Mouse (Mus musculus) limb, embryonic 14.5 days (tissue): Measurements from ENCODE around the gene Mypop. TPM values are rescaled to one million over a fixed set of nuclear protein-coding genes. Genes with fewer than 3 reads are reported as not detected.

Experiments used
- ATAC-seq: fragments of 200-750 bp; cut with Nextera tagmentation; 2 replicates; pipeline ENCODE4 v1.8.0; 2017; ENCODE audit warnings: low read depth, moderate number of reproducible peaks, moderate TSS enrichment; ENCODE audit not compliant: low FRiP score
- DNase-seq: peaks from one replicate; pipeline ENCODE4 v3.0.0-alpha.2; 2015; ENCODE audit warnings: low spot score
- H3K27ac ChIP-seq: fragments of 300-500 bp; sonication (generic); replicated peaks from 2 replicates; pipeline ENCODE4 v1.5.1; 2014; ENCODE audit warnings: low read depth, mild to moderate bottlenecking, low read length, moderate library complexity, mixed read lengths
- H3K27me3 ChIP-seq: fragments of 300-500 bp; sonication (generic); 2 replicates; pipeline ENCODE4 v1.6.1; 2014; ENCODE audit warnings: low read length, mixed read lengths; ENCODE audit not compliant: control insufficient read depth, insufficient read depth
- H3K36me3 ChIP-seq: fragments of 300-500 bp; sonication (generic); 2 replicates; pipeline ENCODE4 v1.6.1; 2014; ENCODE audit warnings: mild to moderate bottlenecking, low read length, moderate library complexity, mixed read lengths; ENCODE audit not compliant: control insufficient read depth, insufficient read depth
- H3K4me1 ChIP-seq: fragments of 300-500 bp; sonication (generic); 2 replicates; pipeline ENCODE4 v1.6.1; 2014; ENCODE audit warnings: antibody characterized with exemption, low read length, mixed read lengths; ENCODE audit not compliant: control insufficient read depth, insufficient read depth
- H3K4me2 ChIP-seq: fragments of 300-500 bp; sonication (generic); replicated peaks from 2 replicates; pipeline ENCODE4 v1.6.1; 2014; ENCODE audit warnings: low read depth, mild to moderate bottlenecking, low read length, moderate library complexity; ENCODE audit not compliant: severe bottlenecking
- H3K4me3 ChIP-seq: fragments of 300-500 bp; sonication (generic); replicated peaks from 2 replicates; pipeline ENCODE4 v1.5.1; 2014; ENCODE audit warnings: low read length
- H3K9ac ChIP-seq: fragments of 300-500 bp; sonication (generic); 2 replicates; pipeline ENCODE4 v1.6.1; 2014; ENCODE audit warnings: mild to moderate bottlenecking, low read depth, low read length, moderate library complexity; ENCODE audit not compliant: severe bottlenecking
- H3K9me3 ChIP-seq: fragments of 300-500 bp; sonication (generic); 2 replicates; pipeline ENCODE4 v1.6.1; 2016; ENCODE audit warnings: low read length; ENCODE audit not compliant: control insufficient read depth
- POLR2A ChIP-seq: fragments of 200-500 bp; IDR thresholded peaks from 2 replicates; pipeline ENCODE4 v1.8.0; 2012; ENCODE audit warnings: inconsistent platforms, mild to moderate bottlenecking, moderate library complexity, borderline replicate concordance; ENCODE audit not compliant: insufficient read depth, insufficient read length; ENCODE audit errors: extremely low read depth
- WGBS: fragments of 180-500 bp; shearing (Covaris S2); extraction: QIAGEN DNeasy Blood & Tissue Kit; methylation state at CpG from one replicate; pipeline ENCODE4 v1.1.7; 2014; 5-methylcytosine and 5-hydroxymethylcytosine counted together
- polyA plus RNA-seq, 2 experiments: library from polyadenylated mRNA; depleted of rRNA in 1 of 2; stranded (reverse) in 1 of 2; unstranded in 1 of 2; fragments of >200 nt; fragmentation: Nextera tagmentation in 1 of 2; extraction: Ambion mirVana in 1 of 2; gene quantifications; 2 replicates each; pipeline versions ENCODE4 v1.2.1 to v1.2.3; 2012 to 2014

Gene Mypop
- polyA plus RNA-seq, 2 experiments, result 5.7 to 13.6 TPM

GRCm38 (mm10) chr7:19048006-19048527 is 57.0 kb downstream of the Mypop start:
- H3K27ac ChIP-seq, result no peak overlapping the region
- ATAC-seq (no peak), DNase-seq (no peak)
- H3K4me1 ChIP-seq, result no peaks in the 10 kb centered on the region
- H3K9me3 ChIP-seq, result no peaks in the 10 kb centered on the region
- WGBS, result 87% methylated on average over 12 of the region's 14 CpGs
- peaks cover 96% of the 10 kb centered on the region for H3K36me3 ChIP-seq
- no peaks in the 10 kb centered on the region for H3K27me3 ChIP-seq
- H3K4me2 ChIP-seq, result no peak overlapping the region
- H3K4me3 ChIP-seq, result no peak overlapping the region
- no peak for TF ChIP-seq POLR2A
- H3K9ac ChIP-seq, result no peak overlapping the region

DNA sequence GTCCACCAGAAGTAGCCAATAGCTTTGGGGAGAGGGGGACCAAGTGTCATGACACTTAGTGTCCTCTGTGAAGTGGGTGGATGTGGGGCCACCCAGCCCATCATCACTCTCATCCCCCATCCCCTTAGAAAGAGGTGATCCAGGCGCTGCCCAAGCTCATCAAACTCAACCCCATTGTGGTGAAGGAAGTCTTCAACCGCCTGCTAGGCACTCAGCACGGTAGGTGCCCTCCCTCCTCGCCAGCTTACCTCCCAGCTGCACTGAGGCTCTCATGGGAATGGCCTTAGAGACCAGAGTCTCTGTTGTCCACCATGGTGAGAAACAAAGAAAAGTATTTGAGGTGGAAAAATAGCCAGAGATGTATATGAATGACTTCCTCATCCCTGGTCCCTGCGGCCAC is 58.2 kb downstream of the Mypop start:
- TF ChIP-seq POLR2A, result no peak
- no peaks in the 10 kb centered on the region for H3K27me3 ChIP-seq
- DNase-seq (no peak), ATAC-seq (no peak)
- H3K9me3 ChIP-seq, result no peaks in the 10 kb centered on the region
- H3K36me3 ChIP-seq, result peaks cover 84% of the 10 kb centered on the region
- H3K27ac ChIP-seq, result no peak overlapping the region
- no peak overlapping the region for H3K4me2 ChIP-seq
- H3K4me3 ChIP-seq, result no peak overlapping the region
- no peaks in the 10 kb centered on the region for H3K4me1 ChIP-seq
- 86% methylated on average over 5 of the region's 5 CpGs for WGBS
- H3K9ac ChIP-seq, result no peak overlapping the region

DNA sequence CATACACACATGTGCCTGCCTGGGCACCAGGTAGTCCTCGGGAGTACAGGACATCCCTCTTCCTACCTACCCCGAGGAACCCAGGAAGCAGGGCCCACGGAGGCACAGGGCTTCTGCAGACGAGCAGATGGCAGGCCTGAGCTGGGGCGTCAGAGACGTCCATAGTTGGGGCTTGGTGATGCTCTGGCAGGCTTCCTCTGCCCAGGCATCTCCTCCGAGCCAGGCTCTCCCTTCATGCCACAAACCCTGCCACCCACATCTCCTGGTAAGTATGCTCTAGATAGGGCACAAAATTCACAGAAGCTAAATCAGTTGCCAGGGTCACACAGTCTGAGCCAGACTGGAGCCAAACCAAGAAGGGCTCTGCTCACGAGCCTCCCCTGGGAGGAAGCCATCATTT is 59.1 kb downstream of the Mypop start:
- Histone ChIP-seq H3K27ac (no peak overlapping the region), H3K36me3 (peaks cover 78% of the 10 kb centered on the region), H3K27me3 (no peaks in the 10 kb centered on the region), H3K4me3 (no peak overlapping the region), H3K9ac (no peak overlapping the region), H3K4me2 (no peak overlapping the region), H3K4me1 (no peaks in the 10 kb centered on the region), H3K9me3 (no peaks in the 10 kb centered on the region)
- ATAC-seq, result no peak
- no peak for TF ChIP-seq POLR2A
- no peak for DNase-seq
- 82% methylated on average over 8 of the region's 8 CpGs for WGBS

DNA sequence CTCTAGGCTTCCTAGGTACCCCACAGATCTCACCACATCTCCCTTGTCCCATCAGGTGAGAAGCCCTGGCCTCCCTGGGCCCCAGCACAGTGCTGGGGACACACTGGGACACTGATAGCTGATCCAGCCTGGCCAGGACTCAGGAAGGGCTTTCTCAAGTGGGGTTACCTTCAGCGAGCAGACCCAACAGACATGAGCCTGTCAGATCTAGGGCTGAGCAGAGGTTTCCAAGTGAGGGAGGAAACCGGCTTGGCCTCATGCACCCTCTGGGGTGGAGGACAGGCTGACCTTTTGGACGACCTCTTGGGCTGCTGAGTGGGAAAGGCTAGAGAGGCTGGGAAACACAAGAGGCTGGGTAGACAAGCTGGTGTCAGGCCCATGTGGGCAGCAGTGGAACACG is 60.1 kb downstream of the Mypop start:
- WGBS, result 82% methylated on average over 4 of the region's 4 CpGs
- Histone ChIP-seq H3K36me3 (peaks cover 68% of the 10 kb centered on the region), H3K9ac (no peak overlapping the region), H3K27ac (no peak overlapping the region), H3K4me2 (no peak overlapping the region), H3K9me3 (no peaks in the 10 kb centered on the region), H3K4me1 (no peaks in the 10 kb centered on the region), H3K27me3 (no peaks in the 10 kb centered on the region), H3K4me3 (no peak overlapping the region)
- no peak for TF ChIP-seq POLR2A
- ATAC-seq (no peak), DNase-seq (no peak)

Other genes starting within 250 kb of the Mypop start
- gene Psg19, start 192.7 kb upstream of the Mypop start, polyA plus RNA-seq (2012; rRNA removed), result 0.05 and 0.25 TPM in 2 replicates
- gene Psg19, start 192.7 kb upstream of the Mypop start, polyA plus RNA-seq (2014; fragmentation: Nextera tagmentation; extraction: Ambion mirVana), result not detected in 2 replicates
- 0.47 and 0.48 TPM in 2 replicates for gene Psg17, start 169.6 kb upstream of the Mypop start, polyA plus RNA-seq (2012; rRNA removed)
- not detected in 2 replicates for gene Psg17, start 169.6 kb upstream of the Mypop start, polyA plus RNA-seq (2014; fragmentation: Nextera tagmentation; extraction: Ambion mirVana)
- gene Mill2, start 151.3 kb upstream of the Mypop start, polyA plus RNA-seq (2012; rRNA removed), result 0.91 and 1.0 TPM in 2 replicates
- 0.21 TPM in 2 replicates for gene Mill2, start 151.3 kb upstream of the Mypop start, polyA plus RNA-seq (2014; fragmentation: Nextera tagmentation; extraction: Ambion mirVana)
- gene Pglyrp1, start 119.9 kb upstream of the Mypop start, polyA plus RNA-seq (2012; rRNA removed), result 0.60 and 1.9 TPM in 2 replicates
- 1.3 and 1.9 TPM in 2 replicates for gene Pglyrp1, start 119.9 kb upstream of the Mypop start, polyA plus RNA-seq (2014; fragmentation: Nextera tagmentation; extraction: Ambion mirVana)
- gene Ccdc61, start 80.8 kb upstream of the Mypop start, polyA plus RNA-seq (2012; rRNA removed), result 46.7 and 50.1 TPM in 2 replicates
- 23.9 and 29.0 TPM in 2 replicates for gene Ccdc61, start 80.8 kb upstream of the Mypop start, polyA plus RNA-seq (2014; fragmentation: Nextera tagmentation; extraction: Ambion mirVana)
- 1.3 TPM in 2 replicates for gene Nova2, start 65.4 kb upstream of the Mypop start, polyA plus RNA-seq (2012; rRNA removed)
- 0.37 and 0.57 TPM in 2 replicates for gene Nova2, start 65.4 kb upstream of the Mypop start, polyA plus RNA-seq (2014; fragmentation: Nextera tagmentation; extraction: Ambion mirVana)
- gene Nanos2, start 3.8 kb upstream of the Mypop start, polyA plus RNA-seq (2012; rRNA removed), result 0.06 TPM in 1 of 2 replicates, not detected in the other
- gene Nanos2, start 3.8 kb upstream of the Mypop start, polyA plus RNA-seq (2014; fragmentation: Nextera tagmentation; extraction: Ambion mirVana), result not detected in 2 replicates
- gene Irf2bp1, start 12.8 kb downstream of the Mypop start, polyA plus RNA-seq (2012; rRNA removed), result 36.1 and 46.8 TPM in 2 replicates
- 34.2 and 37.3 TPM in 2 replicates for gene Irf2bp1, start 12.8 kb downstream of the Mypop start, polyA plus RNA-seq (2014; fragmentation: Nextera tagmentation; extraction: Ambion mirVana)
- gene Foxa3, start 32.3 kb downstream of the Mypop start, polyA plus RNA-seq (2012; rRNA removed), result 5.3 and 6.7 TPM in 2 replicates
- 3.1 and 3.2 TPM in 2 replicates for gene Foxa3, start 32.3 kb downstream of the Mypop start, polyA plus RNA-seq (2014; fragmentation: Nextera tagmentation; extraction: Ambion mirVana)
- gene Sympk, start 33.1 kb downstream of the Mypop start, polyA plus RNA-seq (2012; rRNA removed), result 97.0 and 113 TPM in 2 replicates
- 23.0 and 27.5 TPM in 2 replicates for gene Sympk, start 33.1 kb downstream of the Mypop start, polyA plus RNA-seq (2014; fragmentation: Nextera tagmentation; extraction: Ambion mirVana)
- 0.04 and 0.12 TPM in 2 replicates for gene Rsph6a, start 63.4 kb downstream of the Mypop start, polyA plus RNA-seq (2012; rRNA removed)
- not detected in 2 replicates for gene Rsph6a, start 63.4 kb downstream of the Mypop start, polyA plus RNA-seq (2014; fragmentation: Nextera tagmentation; extraction: Ambion mirVana)
- 126 and 167 TPM in 2 replicates for gene Dmwd, start 85.0 kb downstream of the Mypop start, polyA plus RNA-seq (2012; rRNA removed)
- gene Dmwd, start 85.0 kb downstream of the Mypop start, polyA plus RNA-seq (2014; fragmentation: Nextera tagmentation; extraction: Ambion mirVana), result 21.8 and 26.5 TPM in 2 replicates
- 143 and 177 TPM in 2 replicates for gene Dmpk, start 92.6 kb downstream of the Mypop start, polyA plus RNA-seq (2012; rRNA removed)
- 33.1 and 37.1 TPM in 2 replicates for gene Dmpk, start 92.6 kb downstream of the Mypop start, polyA plus RNA-seq (2014; fragmentation: Nextera tagmentation; extraction: Ambion mirVana)
- gene Six5, start 103.3 kb downstream of the Mypop start, polyA plus RNA-seq (2012; rRNA removed), result 103 and 157 TPM in 2 replicates
- gene Six5, start 103.3 kb downstream of the Mypop start, polyA plus RNA-seq (2014; fragmentation: Nextera tagmentation; extraction: Ambion mirVana), result 19.1 and 20.3 TPM in 2 replicates
- gene Gm4969, start 127.1 kb downstream of the Mypop start, polyA plus RNA-seq (2012; rRNA removed), result 7.0 and 7.7 TPM in 2 replicates
- 2.5 and 4.0 TPM in 2 replicates for gene Gm4969, start 127.1 kb downstream of the Mypop start, polyA plus RNA-seq (2014; fragmentation: Nextera tagmentation; extraction: Ambion mirVana)
- 10.6 and 14.6 TPM in 2 replicates for gene Fbxo46, start 128.6 kb downstream of the Mypop start, polyA plus RNA-seq (2012; rRNA removed)
- gene Fbxo46, start 128.6 kb downstream of the Mypop start, polyA plus RNA-seq (2014; fragmentation: Nextera tagmentation; extraction: Ambion mirVana), result 9.9 and 11.2 TPM in 2 replicates
- 13.2 and 15.6 TPM in 2 replicates for gene Qpctl, start 158.0 kb downstream of the Mypop start, polyA plus RNA-seq (2012; rRNA removed)
- gene Qpctl, start 158.0 kb downstream of the Mypop start, polyA plus RNA-seq (2014; fragmentation: Nextera tagmentation; extraction: Ambion mirVana), result 11.1 and 12.1 TPM in 2 replicates
- gene Snrpd2, start 158.5 kb downstream of the Mypop start, polyA plus RNA-seq (2012; rRNA removed), result 71.9 and 151 TPM in 2 replicates
- gene Snrpd2, start 158.5 kb downstream of the Mypop start, polyA plus RNA-seq (2014; fragmentation: Nextera tagmentation; extraction: Ambion mirVana), result 130 and 143 TPM in 2 replicates
- gene Gipr, start 174.9 kb downstream of the Mypop start, polyA plus RNA-seq (2012; rRNA removed), result 1.1 and 1.4 TPM in 2 replicates
- 0.32 TPM in 1 of 2 replicates, not detected in the other for gene Gipr, start 174.9 kb downstream of the Mypop start, polyA plus RNA-seq (2014; fragmentation: Nextera tagmentation; extraction: Ambion mirVana)
- gene Eml2, start 185.2 kb downstream of the Mypop start, polyA plus RNA-seq (2012; rRNA removed), result 38.5 and 49.9 TPM in 2 replicates
- 1.5 and 3.6 TPM in 2 replicates for gene Eml2, start 185.2 kb downstream of the Mypop start, polyA plus RNA-seq (2014; fragmentation: Nextera tagmentation; extraction: Ambion mirVana)
- 9.2 and 15.5 TPM in 2 replicates for gene Gpr4, start 221.3 kb downstream of the Mypop start, polyA plus RNA-seq (2012; rRNA removed)
- gene Gpr4, start 221.3 kb downstream of the Mypop start, polyA plus RNA-seq (2014; fragmentation: Nextera tagmentation; extraction: Ambion mirVana), result 4.0 and 4.4 TPM in 2 replicates
- gene Opa3, start 237.1 kb downstream of the Mypop start, polyA plus RNA-seq (2012; rRNA removed), result 19.6 and 23.6 TPM in 2 replicates
- gene Opa3, start 237.1 kb downstream of the Mypop start, polyA plus RNA-seq (2014; fragmentation: Nextera tagmentation; extraction: Ambion mirVana), result 27.5 and 31.7 TPM in 2 replicates